Mouse (Mus musculus): ENCODE measurements at regions not wholly inside any gene's neighbourhood (a gene's known extent, or its start where the extent isn't known, plus 50 kb on each side); places are given as distances from the start of the nearest gene placed in this dataset.
"Not testable (repeated sequence)": the region's sequence is repeated elsewhere in the genome, so short reads cannot be mapped to it uniquely, and the experiment has no call there.

GRCm38 (mm10) chr1:185929761-185930160 is 187.3 kb downstream of the Lyplal1 start:
- ATAC-seq (replicated peaks; ENCODE audit: poor library complexity): no peak

GRCm38 (mm10) chr1:185933623-185934022 is 183.5 kb downstream of the Lyplal1 start:
- ATAC-seq (replicated peaks; ENCODE audit: poor library complexity): no peak

GRCm38 (mm10) chr1:185937026-185937425 is 180.1 kb downstream of the Lyplal1 start:
- no peak for ATAC-seq (replicated peaks; ENCODE audit: poor library complexity)

- ATAC-seq (replicated peaks; ENCODE audit: poor library complexity): no peak
Measured at GRCm38 (mm10) chr1:185939914-185940313, 177.2 kb downstream of the Lyplal1 start.

- ATAC-seq (replicated peaks; ENCODE audit: poor library complexity): no peak
Measured at GRCm38 (mm10) chr1:185940511-185940910, 176.6 kb downstream of the Lyplal1 start.

GRCm38 (mm10) chr1:185951163-185951562 is 165.9 kb downstream of the Lyplal1 start:
- ATAC-seq (replicated peaks; ENCODE audit: poor library complexity): no peak

- not testable (repeated sequence) for ATAC-seq (replicated peaks; ENCODE audit: poor library complexity)
Measured at GRCm38 (mm10) chr1:185955821-185956220, 161.3 kb downstream of the Lyplal1 start.

GRCm38 (mm10) chr1:185957557-185957956 is 159.6 kb downstream of the Lyplal1 start:
- ATAC-seq (replicated peaks; ENCODE audit: poor library complexity): no peak

- ATAC-seq (replicated peaks; ENCODE audit: poor library complexity): no peak
Measured at GRCm38 (mm10) chr1:185958276-185958675, 158.8 kb downstream of the Lyplal1 start.

GRCm38 (mm10) chr1:185962606-185963005 is 154.5 kb downstream of the Lyplal1 start:
- ATAC-seq (replicated peaks; ENCODE audit: poor library complexity): no peak

- no peak for ATAC-seq (replicated peaks; ENCODE audit: poor library complexity)
Measured at GRCm38 (mm10) chr1:185963773-185964172, 153.3 kb downstream of the Lyplal1 start.

GRCm38 (mm10) chr1:185964426-185964825 is 152.7 kb downstream of the Lyplal1 start:
- no peak for ATAC-seq (replicated peaks; ENCODE audit: poor library complexity)

- no peak for ATAC-seq (replicated peaks; ENCODE audit: poor library complexity)
Measured at GRCm38 (mm10) chr1:185967227-185967626, 149.9 kb downstream of the Lyplal1 start.

GRCm38 (mm10) chr1:185967816-185968215 is 149.3 kb downstream of the Lyplal1 start:
- no peak for ATAC-seq (replicated peaks; ENCODE audit: poor library complexity)

GRCm38 (mm10) chr1:185968642-185969041 is 148.5 kb downstream of the Lyplal1 start:
- no peak for ATAC-seq (replicated peaks; ENCODE audit: poor library complexity)

GRCm38 (mm10) chr1:185969231-185969630 is 147.9 kb downstream of the Lyplal1 start:
- no peak for ATAC-seq (replicated peaks; ENCODE audit: poor library complexity)

GRCm38 (mm10) chr1:185977075-185977474 is 140.0 kb downstream of the Lyplal1 start:
- ATAC-seq (replicated peaks; ENCODE audit: poor library complexity): no peak

GRCm38 (mm10) chr1:185989432-185989831 is 127.7 kb downstream of the Lyplal1 start:
- ATAC-seq (replicated peaks; ENCODE audit: poor library complexity): no peak

GRCm38 (mm10) chr1:186000066-186000465 is 117.0 kb downstream of the Lyplal1 start:
- not testable (repeated sequence) for ATAC-seq (replicated peaks; ENCODE audit: poor library complexity)

GRCm38 (mm10) chr1:186013413-186013812 is 103.7 kb downstream of the Lyplal1 start:
- ATAC-seq (replicated peaks; ENCODE audit: poor library complexity): no peak

GRCm38 (mm10) chr1:186014166-186014565 is 102.9 kb downstream of the Lyplal1 start:
- ATAC-seq (replicated peaks; ENCODE audit: poor library complexity): no peak

- ATAC-seq (replicated peaks; ENCODE audit: poor library complexity): no peak
Measured at GRCm38 (mm10) chr1:186015831-186016561, 101.1 kb downstream of the Lyplal1 start.

GRCm38 (mm10) chr1:186017547-186017946 is 99.6 kb downstream of the Lyplal1 start:
- no peak for ATAC-seq (replicated peaks; ENCODE audit: poor library complexity)

Measured in megakaryocyte progenitor cell, adult 5-6 weeks (primary cell).